Mouse (Mus musculus) cerebellum, adult 9-11 months (tissue): ENCODE data around the gene Pappa.

Source experiments
- DNase-seq: peaks from one replicate; pipeline ENCODE4 v3.0.0; 2022

Gene Pappa

GRCm38 (mm10) chr4:65123741-65124224, at the start of gene Pappa:
Pappa (plus strand) TSS chr4:65124174.
- DNase-seq: peak; percentile 13

GRCm38 (mm10) chr4:65077906-65078615, 45.9 kb upstream of the Pappa start:
- DNase-seq: peak; percentile 28

GRCm38 (mm10) chr4:65086864-65087263, 37.1 kb upstream of the Pappa start:
- no peak for DNase-seq

- no peak for DNase-seq
These were observed 36.4 kb upstream of the Pappa start for GRCm38 (mm10) chr4:65087592-65087991.

GRCm38 (mm10) chr4:65092191-65092590, 31.8 kb upstream of the Pappa start:
- no peak for DNase-seq

- DNase-seq: no peak
These were observed 3.6 kb upstream of the Pappa start for GRCm38 (mm10) chr4:65120329-65120728.

GRCm38 (mm10) chr4:65122841-65123240, 1.1 kb upstream of the Pappa start:
- peak; percentile 10 for DNase-seq

GRCm38 (mm10) chr4:65124369-65125151, 586 bp downstream of the Pappa start:
- peak; percentile 46 for DNase-seq

GRCm38 (mm10) chr4:65125341-65126332, 1.7 kb downstream of the Pappa start:
- peak; percentile 61 for DNase-seq

- DNase-seq: peak; percentile 24
These were observed 2.7 kb downstream of the Pappa start for GRCm38 (mm10) chr4:65126451-65127290.

GRCm38 (mm10) chr4:65127291-65127590, 3.3 kb downstream of the Pappa start:
- DNase-seq: peak; percentile 73

GRCm38 (mm10) chr4:65132657-65133056, 8.7 kb downstream of the Pappa start:
- DNase-seq: no peak

GRCm38 (mm10) chr4:65134358-65134757, 10.4 kb downstream of the Pappa start:
- no peak for DNase-seq

- DNase-seq: no peak
These were observed 11.1 kb downstream of the Pappa start for GRCm38 (mm10) chr4:65135109-65135508.

- DNase-seq: no peak
These were observed 12.6 kb downstream of the Pappa start for GRCm38 (mm10) chr4:65136541-65136940.

GRCm38 (mm10) chr4:65146936-65147335, 23.0 kb downstream of the Pappa start:
- no peak for DNase-seq

GRCm38 (mm10) chr4:65153601-65154000, 29.6 kb downstream of the Pappa start:
- DNase-seq: no peak

GRCm38 (mm10) chr4:65156231-65156630, 32.3 kb downstream of the Pappa start:
- no peak for DNase-seq

GRCm38 (mm10) chr4:65158651-65159050, 34.7 kb downstream of the Pappa start:
- DNase-seq: peak; percentile 29

- no peak for DNase-seq
These were observed 35.5 kb downstream of the Pappa start for GRCm38 (mm10) chr4:65159481-65159880.

- DNase-seq: no peak
These were observed 39.7 kb downstream of the Pappa start for GRCm38 (mm10) chr4:65163698-65164097.

GRCm38 (mm10) chr4:65166288-65166835, 42.4 kb downstream of the Pappa start:
- peak; percentile 51 for DNase-seq
